Mouse (Mus musculus) frontal cortex, adult (tissue): ENCODE data around the gene Ankle1.

ENCODE experiments used
- ATAC-seq: cut with Nextera tagmentation; 2 replicates; pipeline ENCODE4 v1.9.2; 2017; ENCODE audit warnings: mild to moderate bottlenecking, moderate library complexity, mixed read lengths; ENCODE audit not compliant: low TSS enrichment

The Ankle1 gene

GRCm38 (mm10) chr8:71405401-71406098 lies at the start of gene Ankle1:
Gene Ankle1, plus strand, starts transcription at chr8:71406010.
- ATAC-seq: peak; percentile 86

- ATAC-seq: no peak
Observed at GRCm38 (mm10) chr8:71358026-71358425, 47.8 kb upstream of the Ankle1 start.

- peak; percentile 72 for ATAC-seq
Observed at GRCm38 (mm10) chr8:71366771-71367528, 38.9 kb upstream of the Ankle1 start, which contains the start of gene Use1. Gene Use1, plus strand, starts transcription at chr8:71366848.

- ATAC-seq: no peak
Observed at GRCm38 (mm10) chr8:71367529-71368176, 38.2 kb upstream of the Ankle1 start.

- no peak for ATAC-seq
Observed at GRCm38 (mm10) chr8:71368366-71368765, 37.4 kb upstream of the Ankle1 start.

- ATAC-seq: no peak
Observed at GRCm38 (mm10) chr8:71369040-71369718, 36.6 kb upstream of the Ankle1 start.

GRCm38 (mm10) chr8:71370711-71371235 lies 35.0 kb upstream of the Ankle1 start:
- ATAC-seq: no peak

- ATAC-seq: peak; percentile 74
Observed at GRCm38 (mm10) chr8:71371236-71371848, 34.5 kb upstream of the Ankle1 start, which contains the start of gene Ocel1. Gene Ocel1, plus strand, starts transcription at chr8:71371298.

GRCm38 (mm10) chr8:71372427-71372826 lies 33.4 kb upstream of the Ankle1 start:
- ATAC-seq: no peak

- no peak for ATAC-seq
Observed at GRCm38 (mm10) chr8:71373000-71373399, 32.8 kb upstream of the Ankle1 start.

GRCm38 (mm10) chr8:71374616-71375206 lies 31.1 kb upstream of the Ankle1 start:
- no peak for ATAC-seq

- ATAC-seq: peak; percentile 22; the same call in 1 of the 2 replicates
Observed at GRCm38 (mm10) chr8:71375581-71376422, 30.0 kb upstream of the Ankle1 start.

- ATAC-seq: no peak
Observed at GRCm38 (mm10) chr8:71376423-71377030, 29.3 kb upstream of the Ankle1 start.

GRCm38 (mm10) chr8:71379008-71379407 lies 26.8 kb upstream of the Ankle1 start:
- ATAC-seq: no peak

- ATAC-seq: no peak
Observed at GRCm38 (mm10) chr8:71379512-71380075, 26.2 kb upstream of the Ankle1 start.

- no peak for ATAC-seq
Observed at GRCm38 (mm10) chr8:71380178-71381171, 25.3 kb upstream of the Ankle1 start.

- peak; percentile 8; the same call in 1 of the 2 replicates for ATAC-seq
Observed at GRCm38 (mm10) chr8:71381421-71381970, 24.3 kb upstream of the Ankle1 start, which contains the start of gene Nr2f6. Gene Nr2f6, minus strand, starts transcription at chr8:71381960.
